Mouse (Mus musculus) E14TG2a.4 (cell line): ENCODE results near the gene Dmrtc2.
"Not testable (repeated sequence)": the region's sequence is repeated elsewhere in the genome, so short reads cannot be mapped to it uniquely, and the experiment has no call there.

Experiments
- H3K27me3 ChIP-seq: 2 replicates; pipeline ENCODE4 v1.6.1; 2014; ENCODE audit warnings: low read length, control low read depth; ENCODE audit not compliant: insufficient read depth
- H3K36me3 ChIP-seq: 2 replicates; pipeline ENCODE4 v1.6.1; 2014; ENCODE audit warnings: low read length, control low read depth; ENCODE audit not compliant: insufficient read depth
- H3K4me1 ChIP-seq: replicated peaks from 2 replicates; pipeline ENCODE4 v1.6.1; 2014; ENCODE audit warnings: low read depth, low read length, control low read depth
- H3K4me3 ChIP-seq: replicated peaks from 2 replicates; pipeline ENCODE4 v1.5.1; 2014; ENCODE audit warnings: mild to moderate bottlenecking, low read length
- H3K9me3 ChIP-seq: 2 replicates; pipeline ENCODE4 v1.6.1; 2014; ENCODE audit warnings: low read length, control low read depth
- CTCF ChIP-seq: conservative IDR thresholded peaks from 2 replicates; pipeline ENCODE4 v1.5.1; 2014; ENCODE audit warnings: low read length
- NANOG ChIP-seq: IDR thresholded peaks from 2 replicates; pipeline ENCODE4 v1.6.1; 2014; ENCODE audit warnings: borderline replicate concordance, low read length, mixed read lengths
- POU5F1 ChIP-seq: IDR thresholded peaks from 2 replicates; pipeline ENCODE4 v1.6.1; 2014; ENCODE audit warnings: low read length, borderline replicate concordance

The Dmrtc2 gene

DNA sequence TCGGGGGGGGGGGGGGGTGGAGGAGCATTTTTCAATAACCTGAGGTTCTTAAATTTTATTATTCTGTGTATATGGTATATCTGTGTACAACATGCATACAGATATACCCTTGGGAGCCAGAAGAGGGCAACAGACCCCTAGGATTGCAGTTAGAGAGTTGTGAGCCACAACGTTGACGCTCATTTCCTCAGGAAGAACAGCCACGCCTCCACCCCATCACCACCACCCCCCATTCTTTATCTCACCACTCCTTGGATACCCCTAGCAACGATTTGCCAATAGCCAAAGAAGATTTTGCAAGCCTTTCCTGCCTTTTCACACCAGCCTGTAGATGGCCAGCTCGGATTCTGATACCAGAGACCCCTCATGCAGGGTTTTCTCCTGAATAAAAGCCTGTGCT, 24.1 kb upstream of the Dmrtc2 start:
- TF ChIP-seq NANOG (no peak), CTCF (peak; percentile 36), POU5F1 (no peak)
- peaks cover 58% of the 10 kb centered on the region for H3K4me1 ChIP-seq
- H3K4me3 ChIP-seq: no peak overlapping the region
- no peaks in the 10 kb centered on the region for H3K27me3 ChIP-seq
- H3K36me3 ChIP-seq: 0 out of 2 replicates have a peak, but pooled peaks cover 3% of the 10 kb centered on the region
- no peaks in the 10 kb centered on the region for H3K9me3 ChIP-seq

DNA sequence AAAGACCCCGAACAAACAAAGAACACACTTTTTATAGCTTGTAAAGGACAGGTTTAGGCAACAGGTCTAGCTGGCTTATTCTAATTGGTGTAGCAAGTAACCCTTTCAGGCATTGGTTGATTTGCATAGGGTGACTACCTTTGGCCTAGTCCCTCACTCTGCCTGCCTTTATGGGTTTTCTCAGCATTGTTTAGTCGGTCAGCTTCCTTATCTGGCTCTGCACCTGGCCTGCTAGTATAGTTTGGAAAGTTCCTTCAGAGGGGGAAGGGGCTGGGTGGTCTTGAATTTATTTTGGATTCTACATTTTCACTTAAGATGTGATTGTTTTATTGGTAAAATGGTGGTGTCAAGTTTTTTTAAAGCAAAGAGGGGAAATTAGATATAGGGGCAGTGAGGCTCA, 23.3 kb upstream of the Dmrtc2 start:
- H3K9me3 ChIP-seq, H3K36me3 ChIP-seq: not testable (repeated sequence)
- H3K4me1 ChIP-seq: peaks cover 56% of the 10 kb centered on the region

DNA sequence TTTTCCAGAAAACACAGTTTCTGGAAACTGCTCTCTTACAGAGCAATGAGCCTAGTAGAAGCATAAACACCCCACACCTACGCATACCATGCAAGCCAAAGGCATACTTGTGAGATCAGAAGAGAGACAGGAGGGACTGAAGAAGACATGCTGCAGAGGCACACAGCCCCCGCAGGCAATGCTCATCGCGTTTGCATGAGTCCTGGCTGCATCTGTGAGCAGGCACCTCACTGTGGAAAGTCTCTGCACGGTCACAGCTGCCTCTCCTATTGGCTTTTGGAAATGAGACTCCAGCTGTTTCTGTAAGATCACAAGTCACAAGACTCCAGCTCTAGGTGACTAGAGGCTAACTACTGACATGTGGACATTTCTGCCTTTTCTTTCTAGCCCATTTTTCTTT, 19.7 kb upstream of the Dmrtc2 start:
- Histone ChIP-seq H3K27me3 (no peaks in the 10 kb centered on the region), H3K9me3 (no peaks in the 10 kb centered on the region), H3K4me1 (peaks cover 81% of the 10 kb centered on the region), H3K36me3 (0 out of 2 replicates have a peak, but pooled peaks cover 3% of the 10 kb centered on the region), H3K4me3 (peak overlapping the region; percentile 71)
- no peak for TF ChIP-seq POU5F1
- no peak for TF ChIP-seq NANOG
- TF ChIP-seq CTCF: no peak

More for the DNA sequence above, 23.3 kb upstream of the Dmrtc2 start:
- H3K27me3 ChIP-seq, H3K4me3 ChIP-seq: not testable (repeated sequence)

DNA sequence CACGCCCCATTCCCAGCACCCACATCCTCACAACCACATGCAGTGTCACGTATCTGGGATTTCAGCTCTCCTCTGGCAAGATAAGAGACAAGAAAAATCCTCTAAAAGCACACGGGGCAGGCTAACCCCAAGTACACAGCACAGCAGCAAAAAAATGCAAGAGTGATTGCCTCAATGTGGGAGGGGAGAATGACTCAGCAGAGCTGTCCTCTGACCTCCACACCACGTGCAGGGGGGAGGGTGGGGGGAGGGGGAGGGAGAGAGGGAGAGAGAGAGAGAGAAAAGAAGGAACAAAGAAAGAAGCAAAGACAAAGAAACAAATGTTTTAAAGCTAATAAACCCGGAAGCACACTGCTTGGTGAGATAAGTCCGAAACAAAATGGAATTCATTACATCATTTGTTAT, 19.0 kb upstream of the Dmrtc2 start:
- TF ChIP-seq POU5F1 (no peak), CTCF (no peak), NANOG (no peak)
- peaks cover 81% of the 10 kb centered on the region for H3K4me1 ChIP-seq
- H3K9me3 ChIP-seq: no peaks in the 10 kb centered on the region
- peak overlapping the region; percentile 71 for H3K4me3 ChIP-seq
- H3K27me3 ChIP-seq: no peaks in the 10 kb centered on the region
- 0 out of 2 replicates have a peak, but pooled peaks cover 3% of the 10 kb centered on the region for H3K36me3 ChIP-seq

DNA sequence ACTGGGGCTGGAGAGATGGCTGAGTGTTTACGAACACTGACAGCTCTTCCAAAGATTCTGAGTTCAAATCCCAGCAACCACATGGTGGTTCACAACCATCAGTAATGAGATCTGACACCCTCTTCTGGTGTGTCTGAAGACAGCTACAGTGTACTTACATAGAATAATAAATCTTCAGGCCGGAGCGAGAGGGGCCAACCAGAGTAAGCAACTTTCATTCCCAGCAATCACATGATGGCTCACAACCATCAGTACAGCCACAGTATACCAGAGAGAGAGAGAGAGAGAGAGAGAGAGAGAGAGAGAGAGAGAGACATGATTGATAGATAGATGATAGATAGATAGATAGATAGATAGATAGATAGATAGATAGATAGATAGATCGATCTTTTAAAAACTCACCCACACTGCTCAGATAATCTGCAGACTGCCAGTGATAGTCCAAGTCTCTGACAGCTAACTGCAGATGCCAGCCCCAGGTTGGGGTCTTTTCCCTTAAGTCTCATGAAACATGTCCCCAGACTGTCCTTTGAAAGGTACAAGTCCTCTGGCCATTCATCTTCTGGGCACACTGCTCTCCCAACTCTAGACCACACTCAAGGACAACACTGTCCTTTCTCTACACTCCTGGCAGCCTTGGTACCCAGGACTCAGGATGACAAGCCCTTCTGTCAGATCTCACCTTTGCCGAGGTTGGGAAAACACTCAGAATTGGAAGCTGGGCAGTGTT, 18.1 kb upstream of the Dmrtc2 start:
- H3K4me3 ChIP-seq: peak overlapping the region; percentile 71
- H3K36me3 ChIP-seq: 0 out of 2 replicates have a peak, but pooled peaks cover 3% of the 10 kb centered on the region
- peaks cover 81% of the 10 kb centered on the region for H3K4me1 ChIP-seq
- H3K27me3 ChIP-seq: no peaks in the 10 kb centered on the region
- H3K9me3 ChIP-seq: no peaks in the 10 kb centered on the region
- TF ChIP-seq CTCF: no peak
- TF ChIP-seq POU5F1: no peak
- no peak for TF ChIP-seq NANOG

DNA sequence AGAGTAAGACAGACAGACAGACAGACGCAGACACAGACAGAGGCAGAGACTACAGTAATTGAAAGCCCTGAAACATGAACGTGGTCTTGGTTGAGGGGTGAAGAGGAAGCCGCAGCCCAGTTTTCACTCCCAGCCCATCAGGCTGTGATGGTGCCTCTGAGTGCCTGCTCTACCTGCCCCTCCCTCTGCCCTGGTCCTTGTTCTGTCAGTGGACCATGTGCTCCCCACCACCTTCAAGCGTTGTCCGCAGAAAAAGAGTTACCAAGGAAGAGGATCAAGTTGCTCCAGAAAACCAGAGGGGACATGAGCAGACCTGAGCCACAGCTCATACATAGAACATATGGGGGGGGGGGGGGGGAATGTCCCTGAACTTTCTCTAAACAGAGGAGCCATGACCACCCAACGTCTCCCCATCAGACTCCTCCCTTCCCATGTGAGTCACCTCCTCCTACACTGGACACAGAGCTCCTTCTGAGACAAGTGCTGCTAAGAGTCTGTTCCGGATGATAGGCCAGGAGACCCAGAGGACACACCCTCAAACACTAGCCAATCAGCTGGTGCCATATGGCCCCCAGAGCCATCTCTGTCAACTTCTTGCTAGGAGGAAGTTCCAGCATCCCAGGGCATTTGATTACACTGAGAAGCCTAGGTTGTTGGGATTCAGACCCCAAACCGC, 17.2 kb upstream of the Dmrtc2 start:
- TF ChIP-seq NANOG (no peak), CTCF (no peak), POU5F1 (no peak)
- H3K4me1 ChIP-seq: peaks cover 83% of the 10 kb centered on the region
- H3K36me3 ChIP-seq: no peaks in the 10 kb centered on the region
- H3K9me3 ChIP-seq: no peaks in the 10 kb centered on the region
- H3K27me3 ChIP-seq: no peaks in the 10 kb centered on the region
- peak overlapping the region; percentile 71 for H3K4me3 ChIP-seq

DNA sequence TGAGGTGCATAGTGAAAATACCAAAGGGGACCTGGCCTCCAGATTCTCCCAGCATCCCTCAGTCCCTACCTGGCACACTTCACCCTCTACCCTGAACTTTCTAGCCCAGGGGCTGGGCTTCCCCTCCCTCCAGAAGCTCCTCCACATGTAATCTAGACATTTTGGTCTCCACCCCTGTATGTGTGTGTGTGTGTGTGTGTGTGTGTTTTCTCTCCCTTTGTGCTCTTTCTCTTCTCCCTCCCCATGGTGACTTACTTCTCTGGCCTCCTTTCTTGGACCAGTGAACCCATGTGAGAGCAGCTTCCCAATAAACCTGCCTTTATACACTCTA, 16.7 kb upstream of the Dmrtc2 start:
- TF ChIP-seq NANOG: no peak
- no peak for TF ChIP-seq POU5F1
- no peak for TF ChIP-seq CTCF
- Histone ChIP-seq H3K4me1 (peaks cover 88% of the 10 kb centered on the region), H3K4me3 (peak overlapping the region; percentile 71), H3K27me3 (no peaks in the 10 kb centered on the region), H3K9me3 (no peaks in the 10 kb centered on the region), H3K36me3 (no peaks in the 10 kb centered on the region)

DNA sequence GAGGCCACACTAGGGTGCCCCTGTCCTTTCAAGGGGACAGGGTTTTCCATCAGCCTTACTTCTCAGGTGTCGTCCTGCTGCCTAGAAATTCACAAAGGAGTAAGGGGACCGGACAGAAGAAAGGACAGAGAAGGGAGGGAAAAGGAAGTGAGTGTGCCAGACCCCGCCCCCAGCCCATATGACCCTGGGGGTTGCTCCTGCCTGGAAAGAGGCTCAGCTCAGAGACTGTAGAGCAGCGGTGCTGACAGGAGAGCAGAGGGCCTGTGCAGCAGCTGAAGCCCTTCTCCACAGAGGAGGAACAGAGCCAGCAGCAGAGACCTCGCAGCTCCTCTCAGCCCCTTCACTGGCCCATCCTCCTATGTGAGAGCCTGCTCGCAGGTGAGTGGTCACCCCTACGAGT, 16.2 kb upstream of the Dmrtc2 start:
- Histone ChIP-seq H3K4me1 (peaks cover 87% of the 10 kb centered on the region), H3K9me3 (no peaks in the 10 kb centered on the region), H3K36me3 (no peaks in the 10 kb centered on the region), H3K4me3 (peak overlapping the region; percentile 71), H3K27me3 (no peaks in the 10 kb centered on the region)
- TF ChIP-seq POU5F1 (no peak), NANOG (no peak), CTCF (no peak)
